Mouse (Mus musculus) spleen, adult 2 months (tissue): ENCODE results near the gene Nr1h5.

Experiments used
- CTCF ChIP-seq: fragments of 200-500 bp; IDR thresholded peaks from 2 replicates; pipeline ENCODE4 v1.5.1; 2011; ENCODE audit warnings: mild to moderate bottlenecking, inconsistent platforms; ENCODE audit not compliant: insufficient read depth, insufficient read length, insufficient replicate concordance; ENCODE audit errors: extremely low read depth
- POLR2A ChIP-seq: fragments of 200-500 bp; IDR thresholded peaks from 2 replicates; pipeline ENCODE4 v1.6.1; 2011; ENCODE audit warnings: low read depth, low read length, inconsistent platforms

- TF ChIP-seq CTCF (no peak), POLR2A (no peak)
Measured at GRCm38 (mm10) chr3:102955596-102955995, 8.3 kb downstream of the Nr1h5 start.
